Mouse (Mus musculus): ENCODE data around the gene Car2. TPM values are rescaled to one million over a fixed set of nuclear protein-coding genes. Genes with fewer than 3 reads are reported as not detected.

Car2 gene
- total RNA-seq (2023): 10 to 100 TPM; 31.4 to 87.1 TPM

GRCm38 (mm10) chr3:14886102-14887098 is at the start of gene Car2:
Car2 (plus strand) TSS chr3:14886273.

GRCm38 (mm10) chr3:14863022-14863711 is 22.9 kb upstream of the Car2 start, which contains the start of gene Car3:
Car3 (plus strand) TSS chr3:14863512.

Other genes starting within 250 kb of the Car2 start
- gene Car13, start 244.5 kb upstream of the Car2 start, total RNA-seq (2023): 1 to 10 TPM; 1.3 to 1.9 TPM
- gene Car1, start 77.9 kb upstream of the Car2 start, total RNA-seq (2023): 10 to 100 TPM; 11.6 to 39.0 TPM
- 1 to 10 TPM in 1 of 2 experiments, under 1 TPM in 1; 0.46 to 2.1 TPM for gene Car3, start 22.8 kb upstream of the Car2 start, total RNA-seq (2023)

All from neutrophil, adult 59 days (primary cell).